In genomic region chr11:46441774-46442173, GRCm38 (mm10) we compare ENCODE assay signal across 29 mouse cellular contexts. TPM values are rescaled to one million over a fixed set of nuclear protein-coding genes. Genes with fewer than 3 reads are reported as not detected.
A peak's percentile ranks its signal among the peaks of the same experiment; 100 is the strongest.
DNase-seq lines count a peak whose midpoint lies in the region; ATAC-seq and TF ChIP-seq lines count a peak whose summit lies in the region.
"Had no signal": no experiment of that assay in that cellular context is flagged by ENCODE, and none has a peak within 500 bp of the region (broad histone marks: within the 10 kb centered on the region; RNA-seq: fewer than 3 reads in every experiment).

No protein-coding gene starts in this region.

- no peaks in the 10 kb centered on the region for H3K9me3 ChIP-seq in erythroblast, embryonic 14.5 days (ENCODE audit: control insufficient read depth, low read length)
- H3K9me3 ChIP-seq in liver, embryonic 15.5 days (replicated peaks), result no peaks in the 10 kb centered on the region
- H3K9me3 ChIP-seq in midbrain, postnatal 0 days (ENCODE audit: low read length), result no peaks in the 10 kb centered on the region
- H3K9me3 ChIP-seq: embryonic facial prominence, embryonic 15.5 days; heart, embryonic 10.5 days; hindbrain, embryonic 10.5 days; intestine, embryonic 15.5 days; lung, embryonic 15.5 days had no signal

- DNase-seq in MEL-GATA-1-ER (ENCODE audit: extremely low read depth, low read depth), result peak; percentile 90
- DNase-seq in urinary bladder, postnatal 36 days (ENCODE audit: low spot score in 2 of 2), result no peak
- no peak for DNase-seq in midbrain, postnatal 0 days (ENCODE audit: low spot score)
- no peak for DNase-seq in gastrocnemius, adult 8-10 months (ENCODE audit: low spot score in 2 of 2)
- DNase-seq in layer of hippocampus, adult 11-12 months (ENCODE audit: low spot score), result no peak
- DNase-seq: adrenal gland, adult 2 months; cerebellum, adult 18-20 months; kidney, adult 9 months; kidney, postnatal 14 days; lung, postnatal 36 days; thymus, postnatal 14 days had no signal

- ATAC-seq in liver, embryonic 15.5 days (ENCODE audit: insufficient read depth), result peak; percentile 27
- no peak for ATAC-seq in midbrain, postnatal 0 days (ENCODE audit: low FRiP score)
- ATAC-seq: CD4-positive, CD25-positive, alpha-beta regulatory T cell, adult 4 months; hindbrain, embryonic 16.5 days; intestine, embryonic 15.5 days; midbrain, embryonic 16.5 days had no signal

- H3K36me3 ChIP-seq in erythroblast, embryonic 14.5 days (ENCODE audit: control insufficient read depth), result peaks cover 72% of the 10 kb centered on the region
- H3K36me3 ChIP-seq in liver, embryonic 15.5 days (replicated peaks), result peaks cover 50% of the 10 kb centered on the region
- no peaks in the 10 kb centered on the region for H3K36me3 ChIP-seq in midbrain, postnatal 0 days (ENCODE audit: insufficient read depth, low read length)
- H3K36me3 ChIP-seq: intestine, embryonic 15.5 days had no signal

- no peak overlapping the region for H3K9ac ChIP-seq in liver, embryonic 15.5 days
- H3K9ac ChIP-seq in midbrain, postnatal 0 days (replicated peaks; ENCODE audit: low read length, poor library complexity, severe bottlenecking), result no peak overlapping the region
- H3K9ac ChIP-seq: embryonic facial prominence, embryonic 15.5 days; intestine, embryonic 15.5 days; lung, embryonic 15.5 days had no signal

- 17% methylated on average over 1 of the region's 1 CpGs for WGBS in liver, embryonic 15.5 days (ENCODE audit: insufficient replicate concordance)
- WGBS in midbrain, postnatal 0 days, result 95% methylated on average over 1 of the region's 1 CpGs

- TF ChIP-seq CTCF in midbrain, postnatal 0 days (IDR thresholded peaks at IDR 0.05), result no peak

- H3K4me3 ChIP-seq in erythroblast, embryonic 14.5 days (replicated peaks), result peak overlapping the region; percentile 24
- no peak overlapping the region for H3K4me3 ChIP-seq in liver, embryonic 15.5 days (replicated peaks)
- no peak overlapping the region for H3K4me3 ChIP-seq in midbrain, postnatal 0 days (ENCODE audit: low read depth, low read length)
- H3K4me3 ChIP-seq: embryonic facial prominence, embryonic 15.5 days; heart, embryonic 10.5 days; hindbrain, embryonic 10.5 days; intestine, embryonic 15.5 days; lung, embryonic 15.5 days had no signal

- 0 out of 2 replicates have a peak overlapping the region, but pooled peaks have one; percentile 45 for H3K27ac ChIP-seq in liver, embryonic 15.5 days (replicated peaks)
- no peak overlapping the region for H3K27ac ChIP-seq in midbrain, postnatal 0 days (ENCODE audit: low read depth, low read length)
- H3K27ac ChIP-seq: embryonic facial prominence, embryonic 15.5 days; heart, embryonic 10.5 days; hindbrain, embryonic 10.5 days; intestine, embryonic 15.5 days; lung, embryonic 15.5 days had no signal

- H3K4me1 ChIP-seq in erythroblast, embryonic 14.5 days (ENCODE audit: control insufficient read depth), result peaks cover 59% of the 10 kb centered on the region
- H3K4me1 ChIP-seq in liver, embryonic 15.5 days (replicated peaks), result peaks cover 43% of the 10 kb centered on the region
- H3K4me1 ChIP-seq in midbrain, postnatal 0 days (ENCODE audit: insufficient read depth, low read length), result no peaks in the 10 kb centered on the region
- H3K4me1 ChIP-seq: heart, embryonic 10.5 days had no signal

- peak overlapping the region; percentile 38 for H3K4me2 ChIP-seq in liver, embryonic 15.5 days
- H3K4me2 ChIP-seq in midbrain, postnatal 0 days (ENCODE audit: low read depth, low read length, poor library complexity, severe bottlenecking), result no peak overlapping the region
- H3K4me2 ChIP-seq: embryonic facial prominence, embryonic 15.5 days; intestine, embryonic 15.5 days; lung, embryonic 15.5 days had no signal

- H3K27me3 ChIP-seq in erythroblast, embryonic 14.5 days (ENCODE audit: control insufficient read depth), result no peaks in the 10 kb centered on the region
- H3K27me3 ChIP-seq in liver, embryonic 15.5 days, result no peaks in the 10 kb centered on the region
- H3K27me3 ChIP-seq in midbrain, postnatal 0 days (ENCODE audit: insufficient read depth, low read length), result no peaks in the 10 kb centered on the region
- H3K27me3 ChIP-seq: embryonic facial prominence, embryonic 15.5 days; intestine, embryonic 15.5 days; lung, embryonic 15.5 days had no signal

RNA-seq across cellular contexts. Expression of gene Med7, which starts 5.0 kb away (rescaled TPM):
- polyA plus RNA-seq in erythroblast, embryonic 14.5 days (2012), result 19.9 and 26.4 TPM in 2 replicates
- 48.2 and 53.4 TPM in 2 replicates for polyA plus RNA-seq in liver, embryonic 15.5 days (2015; fragmentation: Nextera tagmentation; extraction: Ambion mirVana)
- total RNA-seq in midbrain, postnatal 0 days (2014; rRNA removed), result 19.4 and 20.1 TPM in 2 replicates
- 53.3 and 53.8 TPM in 2 replicates for polyA plus RNA-seq in midbrain, postnatal 0 days (2015; fragmentation: Nextera tagmentation; extraction: Ambion mirVana)
- total RNA-seq in gastrocnemius, adult 8-10 months (2022), result 10 to 100 TPM; 13.1 to 18.5 (median 16.9) TPM

RNA-seq across cellular contexts. Expression of gene Havcr2, which starts 13.0 kb away (rescaled TPM):
- 0.04 TPM in 1 of 2 replicates, not detected in the other for polyA plus RNA-seq in erythroblast, embryonic 14.5 days (2012)
- 0.15 and 0.20 TPM in 2 replicates for polyA plus RNA-seq in liver, embryonic 15.5 days (2015; fragmentation: Nextera tagmentation; extraction: Ambion mirVana)
- 0.09 and 0.44 TPM in 2 replicates for total RNA-seq in midbrain, postnatal 0 days (2014; rRNA removed)
- polyA plus RNA-seq in midbrain, postnatal 0 days (2015; fragmentation: Nextera tagmentation; extraction: Ambion mirVana), result 0.23 and 0.32 TPM in 2 replicates
- under 1 TPM in 2 of 4 experiments, not detected in 2; 0.12 to 0.13 TPM for total RNA-seq in gastrocnemius, adult 8-10 months (2022)
- total RNA-seq: ES-E14; gastrocnemius, adult 18-20 months had no signal

RNA-seq across cellular contexts. Expression of gene Fam71b, which starts 45.4 kb away (rescaled TPM):
- polyA plus RNA-seq in erythroblast, embryonic 14.5 days (2012), result not detected in 2 replicates
- not detected in 2 replicates for polyA plus RNA-seq in liver, embryonic 15.5 days (2015; fragmentation: Nextera tagmentation; extraction: Ambion mirVana)
- not detected in 2 replicates for total RNA-seq in midbrain, postnatal 0 days (2014; rRNA removed)
- polyA plus RNA-seq in midbrain, postnatal 0 days (2015; fragmentation: Nextera tagmentation; extraction: Ambion mirVana), result not detected in 2 replicates
- total RNA-seq in gastrocnemius, adult 8-10 months (2022), result not detected
- total RNA-seq: adrenal gland, adult 2 months; adrenal gland, postnatal 4 days; ES-E14; gastrocnemius, adult 18-20 months; layer of hippocampus, adult 8-10 months; left cerebral cortex, postnatal 25 days had no signal
- polyA plus RNA-seq: adrenal gland, adult 2 months; embryonic facial prominence, embryonic 15.5 days; forebrain, embryonic 11.5 days; heart, embryonic 10.5 days; hindbrain, embryonic 10.5 days; hindbrain, embryonic 16.5 days; intestine, embryonic 15.5 days; limb, embryonic 14.5 days; midbrain, embryonic 16.5 days; neural tube, embryonic 14.5 days had no signal

RNA-seq across cellular contexts. Expression of gene Itk, which starts 52.5 kb away (rescaled TPM):
- 0.02 and 0.06 TPM in 2 replicates for polyA plus RNA-seq in erythroblast, embryonic 14.5 days (2012)
- 0.08 and 0.16 TPM in 2 replicates for polyA plus RNA-seq in liver, embryonic 15.5 days (2015; fragmentation: Nextera tagmentation; extraction: Ambion mirVana)
- 0.05 and 0.16 TPM in 2 replicates for total RNA-seq in midbrain, postnatal 0 days (2014; rRNA removed)
- polyA plus RNA-seq in midbrain, postnatal 0 days (2015; fragmentation: Nextera tagmentation; extraction: Ambion mirVana), result 0.05 and 0.06 TPM in 2 replicates
- not detected for total RNA-seq in gastrocnemius, adult 8-10 months (2022)
- total RNA-seq: ES-E14 had no signal
- polyA plus RNA-seq: hindbrain, embryonic 10.5 days; hindbrain, embryonic 16.5 days; midbrain, embryonic 16.5 days; neural tube, embryonic 14.5 days had no signal
